Mouse (Mus musculus): Measurements from ENCODE around the gene Mier1. TPM values are rescaled to one million over a fixed set of nuclear protein-coding genes. Genes with fewer than 3 reads are reported as not detected.

The Mier1 gene
- polyA plus RNA-seq, 1 experiment, result 70.0 TPM

DNA sequence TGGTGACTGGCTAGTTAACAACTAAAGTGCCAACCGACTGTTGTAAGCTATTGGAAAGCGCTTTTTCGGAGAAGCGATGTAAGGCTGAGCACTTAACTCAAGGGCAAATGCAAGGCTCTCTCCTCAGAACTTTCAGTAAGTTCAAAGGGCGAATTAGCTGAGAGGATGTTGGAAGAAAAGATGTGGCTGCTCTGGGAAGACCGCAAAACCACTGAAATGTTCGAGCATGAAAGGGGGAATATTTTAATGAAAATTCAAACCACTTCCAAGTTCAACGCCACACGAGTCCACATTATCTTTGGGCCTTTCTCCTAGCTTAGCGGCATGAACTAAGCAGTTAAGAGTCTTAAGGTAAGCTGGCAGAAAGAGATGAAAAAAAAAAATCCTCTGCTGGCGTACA is 788 bp upstream of the Mier1 start:
- no peak for TF ChIP-seq CTCF (IDR thresholded peaks at IDR 0.05; ENCODE audit: borderline replicate concordance, insufficient read depth, low read length)
- no peak for TF ChIP-seq POLR2A (IDR thresholded peaks at IDR 0.05; ENCODE audit: low read depth, low read length)
- H3K27ac ChIP-seq (ENCODE audit: insufficient read depth, low read length), result peak overlapping the region; percentile 63
- H3K4me3 ChIP-seq (ENCODE audit: insufficient read depth, low read length), result peak overlapping the region; percentile 99
- H3K4me1 ChIP-seq (ENCODE audit: control insufficient read depth, insufficient read depth, low read length), result peaks cover 9% of the 10 kb centered on the region

DNA sequence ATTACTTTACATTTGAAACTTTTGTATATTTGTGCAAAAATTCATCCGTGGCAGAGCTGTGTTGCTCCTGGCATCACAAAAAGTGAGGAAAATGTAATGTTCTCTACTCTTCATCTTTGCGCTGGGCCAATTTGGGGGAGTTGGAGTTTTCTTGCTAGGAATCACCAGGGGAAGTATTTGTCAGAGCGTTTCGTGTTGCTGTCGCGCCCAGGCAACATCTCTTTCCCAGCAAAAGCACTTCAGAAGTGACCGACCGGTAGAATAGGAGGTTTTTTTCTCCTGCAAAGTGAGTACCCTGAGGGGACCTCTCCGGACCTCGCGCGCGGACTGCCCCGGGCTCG is 4.7 kb downstream of the Mier1 start:
- Histone ChIP-seq H3K27ac (ENCODE audit: insufficient read depth, low read length) (peak overlapping the region; percentile 94), H3K4me3 (ENCODE audit: insufficient read depth, low read length) (peak overlapping the region; percentile 49), H3K4me1 (ENCODE audit: control insufficient read depth, insufficient read depth, low read length) (peaks cover 13% of the 10 kb centered on the region)
- TF ChIP-seq CTCF (IDR thresholded peaks at IDR 0.05; ENCODE audit: borderline replicate concordance, insufficient read depth, low read length) (no peak), POLR2A (IDR thresholded peaks at IDR 0.05; ENCODE audit: low read depth, low read length) (no peak)

DNA sequence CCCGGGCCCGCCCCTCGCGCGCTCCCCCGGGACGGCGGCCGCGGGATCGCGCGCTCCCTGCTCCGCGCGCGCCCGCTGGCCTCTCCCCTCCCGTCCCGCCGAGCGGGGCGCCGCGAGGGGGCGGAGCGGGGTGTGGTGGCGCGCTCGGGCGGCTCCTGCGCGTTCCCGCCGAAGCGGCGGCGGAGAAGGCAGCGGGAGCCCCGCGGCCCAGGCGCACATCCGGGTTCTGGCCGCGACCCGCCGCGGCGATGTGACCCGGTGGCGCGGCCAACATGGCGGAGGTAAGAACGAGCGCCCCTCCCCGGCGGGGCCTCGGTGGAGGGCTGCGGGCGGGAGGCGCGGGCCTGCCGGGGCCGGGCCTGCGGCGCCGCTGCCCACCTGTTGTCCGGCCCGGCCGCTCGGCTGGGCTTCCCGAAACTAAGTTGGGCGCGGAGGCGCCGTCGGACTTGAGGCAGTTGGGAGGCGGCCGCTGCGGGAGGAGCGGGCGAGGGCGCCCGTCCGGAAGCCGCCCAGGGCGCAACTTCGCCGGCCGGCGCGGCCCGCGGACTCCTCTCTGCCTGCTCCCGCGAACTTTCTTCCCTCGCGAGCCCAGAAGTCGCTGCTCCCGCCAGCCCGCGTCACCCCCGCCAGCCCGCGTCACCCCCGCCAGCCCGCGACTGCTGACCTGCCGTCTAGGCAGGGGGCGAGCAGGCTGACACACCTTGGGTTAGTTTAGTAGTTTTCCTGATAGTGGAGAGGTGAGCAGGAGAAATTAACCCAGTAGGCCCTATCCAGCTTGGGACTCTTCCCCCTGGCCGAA is 5.2 kb downstream of the Mier1 start:
- TF ChIP-seq POLR2A (IDR thresholded peaks at IDR 0.05; ENCODE audit: low read depth, low read length), result peak; percentile 72
- TF ChIP-seq CTCF (IDR thresholded peaks at IDR 0.05; ENCODE audit: borderline replicate concordance, insufficient read depth, low read length), result no peak
- peak overlapping the region; percentile 94 for H3K27ac ChIP-seq (ENCODE audit: insufficient read depth, low read length)
- H3K4me3 ChIP-seq (ENCODE audit: insufficient read depth, low read length), result peak overlapping the region; percentile 90

DNA sequence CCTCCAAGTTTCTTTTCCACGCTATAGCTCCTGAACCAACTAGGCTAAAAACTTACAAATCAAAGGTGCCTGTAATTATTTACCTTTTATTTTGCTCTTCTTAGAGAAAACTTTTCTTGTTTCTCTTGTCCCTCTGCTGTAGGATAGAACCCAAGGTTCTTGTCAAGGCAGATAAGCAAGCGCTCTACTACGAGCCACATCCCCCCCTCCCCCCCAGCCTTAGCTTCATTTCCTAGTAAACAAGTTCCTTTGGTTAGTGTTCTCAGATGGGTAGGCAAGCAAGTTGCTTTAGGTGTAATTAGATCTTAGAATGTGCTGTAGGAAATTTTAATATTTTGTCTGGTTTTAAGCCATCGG is 5.8 kb downstream of the Mier1 start:
- Histone ChIP-seq H3K4me3 (ENCODE audit: insufficient read depth, low read length) (peak overlapping the region; percentile 90), H3K4me1 (ENCODE audit: control insufficient read depth, insufficient read depth, low read length) (peaks cover 13% of the 10 kb centered on the region), H3K27ac (ENCODE audit: insufficient read depth, low read length) (peak overlapping the region; percentile 94)
- no peak for TF ChIP-seq POLR2A (IDR thresholded peaks at IDR 0.05; ENCODE audit: low read depth, low read length)
- TF ChIP-seq CTCF (IDR thresholded peaks at IDR 0.05; ENCODE audit: borderline replicate concordance, insufficient read depth, low read length), result no peak

More for the DNA sequence above, 5.2 kb downstream of the Mier1 start:
- peaks cover 13% of the 10 kb centered on the region for H3K4me1 ChIP-seq (ENCODE audit: control insufficient read depth, insufficient read depth, low read length)

DNA sequence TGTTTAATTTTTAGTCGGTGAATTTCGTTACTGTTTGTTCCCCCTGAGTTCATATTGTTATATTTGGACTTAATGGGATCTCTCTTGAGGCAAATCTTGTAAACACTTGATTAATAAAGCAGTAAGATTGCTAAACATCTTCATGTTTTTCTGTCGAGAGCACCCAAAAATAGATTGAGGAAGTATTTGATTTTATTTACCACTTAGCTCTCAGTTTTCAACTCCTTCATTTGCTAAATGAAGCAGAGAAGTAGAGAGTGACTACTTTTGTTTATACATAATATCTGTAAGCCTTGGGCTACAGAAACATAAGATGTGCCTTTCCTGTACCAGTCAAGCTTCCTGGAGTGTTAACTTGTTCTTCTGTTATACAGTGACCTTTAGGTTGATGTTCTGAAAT is 6.2 kb downstream of the Mier1 start:
- TF ChIP-seq CTCF (IDR thresholded peaks at IDR 0.05; ENCODE audit: borderline replicate concordance, insufficient read depth, low read length) (no peak), POLR2A (IDR thresholded peaks at IDR 0.05; ENCODE audit: low read depth, low read length) (no peak)
- Histone ChIP-seq H3K4me1 (ENCODE audit: control insufficient read depth, insufficient read depth, low read length) (peaks cover 11% of the 10 kb centered on the region), H3K27ac (ENCODE audit: insufficient read depth, low read length) (no peak overlapping the region), H3K4me3 (ENCODE audit: insufficient read depth, low read length) (peak overlapping the region; percentile 90)

DNA sequence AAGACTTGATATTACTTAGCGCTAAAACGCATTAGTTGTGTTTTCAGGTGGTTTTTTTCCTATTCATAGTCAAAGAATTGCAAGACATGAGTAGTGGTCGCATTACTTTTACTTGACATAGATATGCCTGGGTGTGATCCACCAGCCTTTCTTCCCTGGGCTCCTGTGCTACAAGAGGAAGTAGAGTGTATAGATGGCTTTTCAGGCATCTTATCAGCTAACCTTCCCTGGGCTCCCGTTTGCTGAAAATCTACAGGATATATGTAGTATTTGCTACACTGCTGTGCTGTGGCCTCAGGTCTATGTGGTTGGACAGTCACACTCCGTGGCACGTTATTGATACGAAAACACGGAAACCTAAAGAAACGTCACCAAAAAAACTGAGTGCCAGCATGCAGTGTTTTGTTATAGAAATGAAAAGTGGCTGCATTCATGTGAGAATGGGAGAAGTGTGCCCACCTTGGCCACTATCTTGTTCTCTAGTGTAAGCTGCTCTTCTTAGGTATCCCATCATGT is 6.7 kb downstream of the Mier1 start:
- TF ChIP-seq CTCF (IDR thresholded peaks at IDR 0.05; ENCODE audit: borderline replicate concordance, insufficient read depth, low read length) (no peak), POLR2A (IDR thresholded peaks at IDR 0.05; ENCODE audit: low read depth, low read length) (no peak)
- peak overlapping the region; percentile 24; the same call in 1 of the 2 replicates for H3K4me3 ChIP-seq (ENCODE audit: insufficient read depth, low read length)

DNA sequence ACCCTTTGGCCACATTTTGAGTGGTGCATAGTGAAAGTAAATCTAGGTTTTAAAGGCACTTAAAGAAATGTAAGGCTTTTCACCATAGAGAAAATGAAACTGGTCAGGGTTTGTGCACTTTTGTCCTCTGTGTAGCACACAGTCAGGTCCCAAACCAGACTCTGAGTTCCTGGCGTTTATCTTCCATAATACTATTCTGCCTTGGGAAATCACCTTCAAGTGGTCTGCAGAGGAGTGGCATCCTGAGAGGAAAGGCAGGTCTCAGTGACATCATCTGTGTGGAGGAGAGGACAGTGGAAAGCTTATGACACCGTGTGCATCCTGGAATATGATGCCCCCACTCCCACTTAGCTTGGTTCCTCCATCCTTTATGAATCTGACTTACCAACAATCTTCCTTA is 8.9 kb downstream of the Mier1 start:
- TF ChIP-seq CTCF (IDR thresholded peaks at IDR 0.05; ENCODE audit: borderline replicate concordance, insufficient read depth, low read length) (no peak), POLR2A (IDR thresholded peaks at IDR 0.05; ENCODE audit: low read depth, low read length) (no peak)
- H3K27ac ChIP-seq (ENCODE audit: insufficient read depth, low read length), result no peak overlapping the region
- H3K4me3 ChIP-seq (ENCODE audit: insufficient read depth, low read length), result no peak overlapping the region
- H3K4me1 ChIP-seq (ENCODE audit: control insufficient read depth, insufficient read depth, low read length), result peaks cover 9% of the 10 kb centered on the region

More for the DNA sequence above, 6.7 kb downstream of the Mier1 start:
- no peak overlapping the region for H3K27ac ChIP-seq (ENCODE audit: insufficient read depth, low read length)
- H3K4me1 ChIP-seq (ENCODE audit: control insufficient read depth, insufficient read depth, low read length), result peaks cover 9% of the 10 kb centered on the region

DNA sequence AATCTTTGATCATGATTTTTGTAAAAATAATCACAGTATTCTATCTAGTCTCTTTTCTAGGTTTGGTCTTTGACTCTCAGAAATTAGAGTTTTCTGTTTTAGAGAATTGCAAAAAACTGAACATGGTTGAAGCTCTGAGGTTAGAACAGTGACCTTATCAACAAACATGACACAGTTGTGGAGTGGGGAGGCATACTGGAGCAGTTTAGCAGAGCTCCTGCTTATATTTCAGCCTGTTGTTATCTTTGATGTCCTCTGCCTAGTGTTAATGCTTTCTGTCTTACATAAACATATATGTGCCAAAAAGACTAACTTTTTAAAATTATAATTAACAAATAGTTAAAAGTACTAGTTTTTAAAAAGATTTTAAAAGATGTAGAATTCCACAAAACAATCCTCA is 9.4 kb downstream of the Mier1 start:
- TF ChIP-seq POLR2A (IDR thresholded peaks at IDR 0.05; ENCODE audit: low read depth, low read length) (no peak), CTCF (IDR thresholded peaks at IDR 0.05; ENCODE audit: borderline replicate concordance, insufficient read depth, low read length) (no peak)
- Histone ChIP-seq H3K4me3 (ENCODE audit: insufficient read depth, low read length) (no peak overlapping the region), H3K4me1 (ENCODE audit: control insufficient read depth, insufficient read depth, low read length) (peaks cover 9% of the 10 kb centered on the region), H3K27ac (ENCODE audit: insufficient read depth, low read length) (no peak overlapping the region)

DNA sequence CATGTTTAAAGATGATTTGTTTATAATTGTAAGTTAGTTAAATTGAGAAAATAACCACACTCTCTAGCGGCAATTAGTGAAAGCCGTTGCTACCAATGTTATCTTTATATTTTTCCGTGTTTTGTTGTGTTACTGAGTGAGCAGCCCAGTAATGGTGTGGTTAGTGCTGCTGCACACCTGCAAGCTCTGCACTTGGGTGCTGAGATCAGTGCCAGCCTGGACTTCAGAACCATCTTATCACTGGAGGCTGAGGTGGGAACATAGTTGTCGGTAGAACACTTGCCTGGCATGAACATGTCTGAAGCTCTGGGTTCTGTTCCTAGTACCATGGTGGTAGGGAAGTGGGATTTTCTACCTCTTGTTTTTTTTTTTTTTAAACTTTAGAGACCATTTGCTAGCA is 12.3 kb downstream of the Mier1 start:
- no peak overlapping the region for H3K27ac ChIP-seq (ENCODE audit: insufficient read depth, low read length)
- H3K4me1 ChIP-seq (ENCODE audit: control insufficient read depth, insufficient read depth, low read length), result peaks cover 4% of the 10 kb centered on the region
- TF ChIP-seq POLR2A (IDR thresholded peaks at IDR 0.05; ENCODE audit: low read depth, low read length) (no peak), CTCF (IDR thresholded peaks at IDR 0.05; ENCODE audit: borderline replicate concordance, insufficient read depth, low read length) (no peak)
- no peak overlapping the region for H3K4me3 ChIP-seq (ENCODE audit: insufficient read depth, low read length)

DNA sequence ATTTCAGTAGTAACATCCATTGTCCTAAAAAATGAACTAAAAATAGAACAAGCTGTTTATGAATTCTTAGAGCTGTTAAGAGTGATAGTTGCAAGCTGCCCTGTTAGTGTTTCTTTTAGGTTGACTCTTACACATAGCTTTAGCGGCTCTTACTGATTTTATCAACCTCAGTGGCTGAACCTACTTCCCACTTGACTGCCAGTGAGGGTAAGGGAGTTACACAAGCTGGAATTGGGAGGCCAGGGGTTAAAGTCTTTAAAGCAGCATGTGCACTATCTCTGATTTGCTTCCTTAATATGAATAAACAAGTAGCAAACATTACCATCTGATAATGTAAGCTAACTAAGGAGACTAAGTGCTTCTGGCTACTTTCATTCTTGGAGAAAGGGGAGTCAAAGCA is 22.8 kb downstream of the Mier1 start:
- Histone ChIP-seq H3K27ac (ENCODE audit: insufficient read depth, low read length) (no peak overlapping the region), H3K4me3 (ENCODE audit: insufficient read depth, low read length) (no peak overlapping the region), H3K4me1 (ENCODE audit: control insufficient read depth, insufficient read depth, low read length) (no peaks in the 10 kb centered on the region)
- TF ChIP-seq POLR2A (IDR thresholded peaks at IDR 0.05; ENCODE audit: low read depth, low read length) (no peak), CTCF (IDR thresholded peaks at IDR 0.05; ENCODE audit: borderline replicate concordance, insufficient read depth, low read length) (no peak)
